Mouse (Mus musculus) cerebellum, adult 11-12 months (tissue): Measurements from ENCODE around the gene Lbx1.

Experiments
- DNase-seq: peaks from one replicate; pipeline ENCODE4 v3.0.0; 2022

Lbx1 gene

GRCm38 (mm10) chr19:45233496-45234127 lies 2.0 kb downstream of the Lbx1 start:
- no peak for DNase-seq

- no peak for DNase-seq
Measured at GRCm38 (mm10) chr19:45232443-45233410, 2.9 kb downstream of the Lbx1 start.

- no peak for DNase-seq
Measured at GRCm38 (mm10) chr19:45232036-45232410, 3.6 kb downstream of the Lbx1 start.

GRCm38 (mm10) chr19:45231383-45232035 lies 4.1 kb downstream of the Lbx1 start:
- DNase-seq, result no peak

GRCm38 (mm10) chr19:45230848-45231382 lies 4.7 kb downstream of the Lbx1 start:
- DNase-seq, result no peak

- no peak for DNase-seq
Measured at GRCm38 (mm10) chr19:45230201-45230611, 5.4 kb downstream of the Lbx1 start.

- no peak for DNase-seq
Measured at GRCm38 (mm10) chr19:45229378-45230135, 6.1 kb downstream of the Lbx1 start.

GRCm38 (mm10) chr19:45228781-45229180 lies 6.8 kb downstream of the Lbx1 start:
- no peak for DNase-seq

- no peak for DNase-seq
Measured at GRCm38 (mm10) chr19:45228097-45228496, 7.5 kb downstream of the Lbx1 start.

GRCm38 (mm10) chr19:45227671-45228070 lies 7.9 kb downstream of the Lbx1 start:
- no peak for DNase-seq

GRCm38 (mm10) chr19:45227049-45227448 lies 8.6 kb downstream of the Lbx1 start:
- no peak for DNase-seq

- no peak for DNase-seq
Measured at GRCm38 (mm10) chr19:45226246-45226645, 9.4 kb downstream of the Lbx1 start.

GRCm38 (mm10) chr19:45225130-45225529 lies 10.5 kb downstream of the Lbx1 start:
- no peak for DNase-seq

- no peak for DNase-seq
Measured at GRCm38 (mm10) chr19:45224286-45224559, 11.4 kb downstream of the Lbx1 start.

- DNase-seq, result no peak
Measured at GRCm38 (mm10) chr19:45223413-45224285, 12.0 kb downstream of the Lbx1 start.

- no peak for DNase-seq
Measured at GRCm38 (mm10) chr19:45222141-45222782, 13.3 kb downstream of the Lbx1 start.

- DNase-seq, result no peak
Measured at GRCm38 (mm10) chr19:45221458-45221783, 14.2 kb downstream of the Lbx1 start.

GRCm38 (mm10) chr19:45220593-45221457 lies 14.8 kb downstream of the Lbx1 start:
- peak; percentile 62 for DNase-seq

GRCm38 (mm10) chr19:45216240-45216639 lies 19.4 kb downstream of the Lbx1 start:
- DNase-seq, result no peak

GRCm38 (mm10) chr19:45215431-45215830 lies 20.2 kb downstream of the Lbx1 start:
- no peak for DNase-seq
